Mouse (Mus musculus) erythroblast, embryonic 14.5 days (primary cell): ENCODE measurements around the gene Adgrf1.

ENCODE experiments used
- GATA1 ChIP-seq: IDR thresholded peaks from 2 replicates; pipeline ENCODE4 v1.6.1; 2012; ENCODE audit warnings: low read length, inconsistent platforms, mixed read lengths
- TAL1 ChIP-seq: IDR thresholded peaks from 3 replicates; pipeline ENCODE4 v1.6.1; 2012; ENCODE audit warnings: low read length, inconsistent platforms, mixed read lengths

- TF ChIP-seq GATA1 (no peak), TAL1 (no peak)
Measured at GRCm38 (mm10) chr17:43265944-43266343, 4.2 kb upstream of the Adgrf1 start.
